10 mouse cellular contexts compared by ENCODE assay signal in the genomic region with DNA sequence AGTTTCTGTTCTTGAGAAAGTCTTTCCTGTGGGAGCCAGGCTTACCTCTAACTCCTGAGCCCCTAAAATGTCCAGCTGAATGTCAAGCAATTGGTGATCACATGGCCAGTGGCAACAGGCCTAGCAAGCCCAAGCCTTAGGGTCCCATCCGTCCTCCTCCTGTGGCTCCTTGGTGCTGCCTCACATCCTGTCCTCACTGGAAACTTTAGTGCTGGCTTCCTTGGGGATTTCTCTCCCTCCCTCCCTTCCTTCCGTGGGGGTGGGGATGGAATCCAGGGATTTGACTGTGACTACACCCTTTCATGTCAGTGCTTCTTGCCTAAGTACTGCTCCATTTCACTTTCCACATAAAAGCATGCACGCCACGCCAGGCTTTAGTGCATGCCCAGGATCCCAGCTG. TPM values are rescaled to one million over a fixed set of nuclear protein-coding genes. Genes with fewer than 3 reads are reported as not detected.
DNase-seq lines count a peak whose midpoint lies in the region; ATAC-seq and TF ChIP-seq lines count a peak whose summit lies in the region.
"Had no signal": no experiment of that assay in that cellular context is flagged by ENCODE, and none has a peak within 500 bp of the region (broad histone marks: within the 10 kb centered on the region; RNA-seq: fewer than 3 reads in every experiment).

No protein-coding gene starts in this region.

- no peak overlapping the region for H3K9ac ChIP-seq in hindbrain, embryonic 12.5 days
- no peak overlapping the region for H3K9ac ChIP-seq in hindbrain, embryonic 16.5 days (ENCODE audit: low read depth, low read length)
- no peak overlapping the region for H3K9ac ChIP-seq in midbrain, embryonic 15.5 days

- 0 out of 2 replicates have a peak overlapping the region, but pooled peaks have one; percentile 23 for H3K27ac ChIP-seq in hindbrain, embryonic 12.5 days
- no peak overlapping the region for H3K27ac ChIP-seq in hindbrain, embryonic 16.5 days (ENCODE audit: low read depth, low read length)
- peak overlapping the region; percentile 90 for H3K27ac ChIP-seq in kidney, adult 2 months (ENCODE audit: insufficient read depth, low read depth, low read length)
- no peak overlapping the region for H3K27ac ChIP-seq in midbrain, embryonic 15.5 days

- ATAC-seq in hindbrain, embryonic 12.5 days (ENCODE audit: low FRiP score), result no peak
- ATAC-seq in hindbrain, embryonic 16.5 days, result no peak
- no peak for ATAC-seq in CD4-positive, CD25-positive, alpha-beta regulatory T cell, adult 4 months
- no peak for ATAC-seq in midbrain, embryonic 15.5 days (replicated peaks)

- H3K4me2 ChIP-seq in hindbrain, embryonic 12.5 days (replicated peaks), result no peak overlapping the region
- H3K4me2 ChIP-seq in hindbrain, embryonic 16.5 days (ENCODE audit: low read length), result no peak overlapping the region
- no peak overlapping the region for H3K4me2 ChIP-seq in midbrain, embryonic 15.5 days

- no peaks in the 10 kb centered on the region for H3K36me3 ChIP-seq in hindbrain, embryonic 12.5 days
- no peaks in the 10 kb centered on the region for H3K36me3 ChIP-seq in hindbrain, embryonic 16.5 days (ENCODE audit: control insufficient read depth, insufficient read depth, low read length)
- no peaks in the 10 kb centered on the region for H3K36me3 ChIP-seq in kidney, adult 2 months (ENCODE audit: control insufficient read depth, insufficient read depth, low read length)
- H3K36me3 ChIP-seq in midbrain, embryonic 15.5 days (replicated peaks), result no peaks in the 10 kb centered on the region

- TF ChIP-seq CTCF in kidney, adult 2 months (conservative IDR thresholded peaks at IDR 0.05; ENCODE audit: insufficient read depth, insufficient read length, low read depth, low read length), result no peak

- no peak for TF ChIP-seq POLR2A in kidney, adult 2 months (IDR thresholded peaks at IDR 0.05; ENCODE audit: low read depth, low read length)

- WGBS in hindbrain, embryonic 12.5 days, result 63% methylated on average over 4 of the region's 4 CpGs
- WGBS in hindbrain, embryonic 16.5 days, result 60% methylated on average over 4 of the region's 4 CpGs
- WGBS in kidney, adult 2 months, result 56% methylated on average over 4 of the region's 4 CpGs
- 59% methylated on average over 4 of the region's 4 CpGs for WGBS in midbrain, embryonic 15.5 days

- no peaks in the 10 kb centered on the region for H3K9me3 ChIP-seq in hindbrain, embryonic 12.5 days (replicated peaks)
- H3K9me3 ChIP-seq in hindbrain, embryonic 16.5 days (ENCODE audit: control insufficient read depth, low read length), result no peaks in the 10 kb centered on the region
- no peaks in the 10 kb centered on the region for H3K9me3 ChIP-seq in midbrain, embryonic 15.5 days

- H3K4me1 ChIP-seq in hindbrain, embryonic 12.5 days, result peaks cover 27% of the 10 kb centered on the region
- peaks cover 9% of the 10 kb centered on the region for H3K4me1 ChIP-seq in hindbrain, embryonic 16.5 days (ENCODE audit: control insufficient read depth, insufficient read depth, low read depth, low read length)
- H3K4me1 ChIP-seq in kidney, adult 2 months (ENCODE audit: control insufficient read depth, insufficient read depth, low read length), result no peaks in the 10 kb centered on the region
- peaks cover 22% of the 10 kb centered on the region for H3K4me1 ChIP-seq in midbrain, embryonic 15.5 days

- peak; percentile 74 for DNase-seq in gastrocnemius, postnatal 25 days
- peak; percentile 89 for DNase-seq in kidney, adult 2 months
- peak; percentile 61 for DNase-seq in lung, postnatal 14 days
- DNase-seq in neural tube, embryonic 10.5 days (ENCODE audit: extremely low spot score, low spot score), result no peak

- no peak overlapping the region for H3K4me3 ChIP-seq in hindbrain, embryonic 12.5 days
- H3K4me3 ChIP-seq in hindbrain, embryonic 16.5 days (ENCODE audit: low read length), result no peak overlapping the region
- H3K4me3 ChIP-seq in kidney, adult 2 months (ENCODE audit: insufficient read depth, low read depth, low read length), result no peak overlapping the region
- no peak overlapping the region for H3K4me3 ChIP-seq in midbrain, embryonic 15.5 days

- peaks cover 13% of the 10 kb centered on the region for H3K27me3 ChIP-seq in hindbrain, embryonic 12.5 days
- peaks cover 2% of the 10 kb centered on the region; the same call in 1 of the 2 replicates for H3K27me3 ChIP-seq in hindbrain, embryonic 16.5 days (replicated peaks; ENCODE audit: control insufficient read depth, insufficient read depth, low read length)
- no peaks in the 10 kb centered on the region for H3K27me3 ChIP-seq in kidney, adult 2 months (replicated peaks; ENCODE audit: control insufficient read depth, insufficient read depth, low read length)
- H3K27me3 ChIP-seq in midbrain, embryonic 15.5 days (replicated peaks), result peaks cover 5% of the 10 kb centered on the region; the same call in 1 of the 2 replicates

RNA-seq across cellular contexts. Expression of gene Nanos3, which starts 4.6 kb away (rescaled TPM):
- polyA plus RNA-seq in hindbrain, embryonic 12.5 days (2016; fragmentation: Nextera tagmentation; extraction: Ambion mirVana), result 5.8 and 7.2 TPM in 2 replicates
- 6.2 and 6.8 TPM in 2 replicates for polyA plus RNA-seq in hindbrain, embryonic 16.5 days (2015; fragmentation: Nextera tagmentation; extraction: Ambion mirVana)
- total RNA-seq in gastrocnemius, postnatal 25 days (2021), result not detected
- 0.99 and 1.4 TPM in 2 replicates for polyA plus RNA-seq in kidney, adult 2 months (2012; rRNA removed)
- polyA plus RNA-seq in CD4-positive, CD25-positive, alpha-beta regulatory T cell, adult 4 months (2017; shearing (Covaris generic)), result under 1 TPM in 1 of 2 experiments, not detected in 1; 0.81 TPM
- 8.1 and 8.5 TPM in 2 replicates for polyA plus RNA-seq in midbrain, embryonic 15.5 days (2015; fragmentation: Nextera tagmentation; extraction: Ambion mirVana)
- total RNA-seq: monocyte, adult 5-6 weeks had no signal
- polyA plus RNA-seq: spleen, adult 2 months had no signal

RNA-seq across cellular contexts. Expression of gene 4930432K21Rik, which starts 41.8 kb away (rescaled TPM):
- 1.6 and 1.9 TPM in 2 replicates for polyA plus RNA-seq in hindbrain, embryonic 12.5 days (2016; fragmentation: Nextera tagmentation; extraction: Ambion mirVana)
- polyA plus RNA-seq in hindbrain, embryonic 16.5 days (2015; fragmentation: Nextera tagmentation; extraction: Ambion mirVana), result 2.7 and 2.9 TPM in 2 replicates
- not detected for total RNA-seq in gastrocnemius, postnatal 25 days (2021)
- polyA plus RNA-seq in kidney, adult 2 months (2012; rRNA removed), result 0.63 and 0.92 TPM in 2 replicates
- 1 to 10 TPM; 1.1 to 3.2 TPM for polyA plus RNA-seq in CD4-positive, CD25-positive, alpha-beta regulatory T cell, adult 4 months (2017; shearing (Covaris generic))
- 2.5 and 2.9 TPM in 2 replicates for polyA plus RNA-seq in midbrain, embryonic 15.5 days (2015; fragmentation: Nextera tagmentation; extraction: Ambion mirVana)

RNA-seq across cellular contexts. Expression of gene Cc2d1a, which starts 41.9 kb away (rescaled TPM):
- polyA plus RNA-seq in hindbrain, embryonic 12.5 days (2016; fragmentation: Nextera tagmentation; extraction: Ambion mirVana), result 21.6 and 21.7 TPM in 2 replicates
- 53.3 and 54.5 TPM in 2 replicates for polyA plus RNA-seq in hindbrain, embryonic 16.5 days (2015; fragmentation: Nextera tagmentation; extraction: Ambion mirVana)
- 10 to 100 TPM; 13.7 to 13.8 TPM for total RNA-seq in gastrocnemius, postnatal 25 days (2021)
- 24.1 and 26.0 TPM in 2 replicates for polyA plus RNA-seq in kidney, adult 2 months (2012; rRNA removed)
- 10 to 100 TPM; 12.7 to 19.2 TPM for polyA plus RNA-seq in CD4-positive, CD25-positive, alpha-beta regulatory T cell, adult 4 months (2017; shearing (Covaris generic))
- 52.5 and 53.3 TPM in 2 replicates for polyA plus RNA-seq in midbrain, embryonic 15.5 days (2015; fragmentation: Nextera tagmentation; extraction: Ambion mirVana)

RNA-seq across cellular contexts. Expression of gene Zswim4, which starts 47.3 kb away (rescaled TPM):
- 57.5 and 59.0 TPM in 2 replicates for polyA plus RNA-seq in hindbrain, embryonic 12.5 days (2016; fragmentation: Nextera tagmentation; extraction: Ambion mirVana)
- polyA plus RNA-seq in hindbrain, embryonic 16.5 days (2015; fragmentation: Nextera tagmentation; extraction: Ambion mirVana), result 16.2 and 22.2 TPM in 2 replicates
- total RNA-seq in gastrocnemius, postnatal 25 days (2021), result 1 to 10 TPM; 6.2 to 6.3 TPM
- 9.2 and 10.0 TPM in 2 replicates for polyA plus RNA-seq in kidney, adult 2 months (2012; rRNA removed)
- polyA plus RNA-seq in CD4-positive, CD25-positive, alpha-beta regulatory T cell, adult 4 months (2017; shearing (Covaris generic)), result 1 to 10 TPM; 3.3 to 4.3 TPM
- 33.2 and 33.3 TPM in 2 replicates for polyA plus RNA-seq in midbrain, embryonic 15.5 days (2015; fragmentation: Nextera tagmentation; extraction: Ambion mirVana)

RNA-seq across cellular contexts. Expression of gene D8Ertd738e, which starts 59.9 kb away (rescaled TPM):
- polyA plus RNA-seq in hindbrain, embryonic 12.5 days (2016; fragmentation: Nextera tagmentation; extraction: Ambion mirVana), result 255 and 266 TPM in 2 replicates
- polyA plus RNA-seq in hindbrain, embryonic 16.5 days (2015; fragmentation: Nextera tagmentation; extraction: Ambion mirVana), result 249 and 266 TPM in 2 replicates
- total RNA-seq in gastrocnemius, postnatal 25 days (2021), result 100 to 1,000 TPM; 174 to 185 TPM
- 216 and 246 TPM in 2 replicates for polyA plus RNA-seq in kidney, adult 2 months (2012; rRNA removed)
- 100 to 1,000 TPM; 365 to 370 TPM for polyA plus RNA-seq in CD4-positive, CD25-positive, alpha-beta regulatory T cell, adult 4 months (2017; shearing (Covaris generic))
- polyA plus RNA-seq in midbrain, embryonic 15.5 days (2015; fragmentation: Nextera tagmentation; extraction: Ambion mirVana), result 225 and 244 TPM in 2 replicates

Comparison
In these comparisons a context has a peak if more than half of its experiments do, and no peak if none do; other contexts are left out.
1. H3K27ac ChIP-seq: peak in hindbrain, embryonic 12.5 days (single experiment) and kidney, adult 2 months (single experiment); none in hindbrain, embryonic 16.5 days (single experiment) and midbrain, embryonic 15.5 days (single experiment).